Mouse (Mus musculus): ENCODE data around the gene Cfap70.

The Cfap70 gene

DNA sequence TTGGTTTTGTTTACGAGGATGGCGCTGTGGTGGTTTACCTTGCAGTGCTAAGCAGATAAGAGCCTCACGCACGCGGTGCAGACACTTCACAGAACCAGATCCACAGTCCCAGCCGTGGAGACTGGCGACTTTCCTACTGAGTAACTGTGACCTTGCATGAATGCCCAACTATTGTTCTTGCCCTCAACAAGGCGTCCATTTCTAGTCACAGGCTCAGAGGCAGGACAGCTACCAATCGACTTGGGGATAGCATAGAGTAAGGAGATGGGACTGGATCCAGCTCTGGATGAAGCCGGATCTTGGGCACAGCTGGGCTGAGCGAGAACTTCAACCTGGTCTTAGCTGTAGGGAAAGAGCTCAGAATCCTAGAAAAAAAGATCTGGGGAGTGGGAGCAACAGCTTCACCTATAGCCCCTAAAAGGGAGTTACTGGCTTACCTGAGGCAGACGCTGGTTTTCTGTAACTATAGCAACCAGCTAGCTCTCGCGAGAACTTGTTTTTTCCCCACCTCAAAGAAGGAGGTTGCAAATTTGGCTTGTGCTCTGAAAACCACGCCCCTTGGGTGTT is at the start of gene Cfap70:
Cfap70 (minus strand) TSS at position 462 of the 567 bp plus-strand sequence.
- no peak for DNase-seq (ENCODE audit: low spot score)

DNA sequence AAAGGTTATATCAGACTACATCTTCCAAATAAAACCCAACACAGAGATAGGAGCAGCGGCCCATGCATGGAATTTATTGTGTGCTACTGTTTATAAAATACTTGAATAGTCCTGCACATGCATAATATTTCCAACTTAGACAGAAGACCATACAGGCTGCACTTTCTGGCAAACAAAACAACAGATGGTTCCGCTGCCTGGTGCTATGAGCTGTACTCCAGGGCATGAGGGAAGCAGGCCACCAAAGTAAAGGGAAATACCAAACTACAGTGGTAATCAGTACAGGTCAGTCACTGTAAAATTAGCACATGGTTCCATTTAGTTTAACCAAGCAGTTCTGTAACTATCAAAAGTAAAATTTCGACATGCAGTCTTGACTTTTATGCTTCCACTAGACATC is 48.0 kb upstream of the Cfap70 start:
- no peak for DNase-seq (ENCODE audit: low spot score)

DNA sequence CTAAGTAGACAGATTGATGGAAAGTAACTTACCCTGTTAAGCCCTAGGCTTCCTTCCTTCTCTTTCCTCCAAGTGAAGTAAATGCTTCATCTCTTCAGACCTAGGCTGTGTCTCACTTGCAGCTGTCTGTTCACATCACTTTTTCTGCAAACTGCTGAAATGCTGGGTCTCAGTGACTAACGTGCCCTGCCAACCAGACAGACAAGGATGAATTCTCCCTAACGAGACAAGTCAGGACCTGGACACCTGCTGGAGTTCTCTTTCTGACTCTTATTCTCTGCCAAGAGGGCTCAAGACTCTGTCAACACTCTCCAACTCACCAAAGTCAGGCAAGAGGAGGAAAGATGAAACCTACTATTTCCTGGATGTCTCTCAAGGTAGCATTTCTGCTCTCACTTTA is 44.6 kb upstream of the Cfap70 start, which contains the start of gene Mss51:
Mss51 (minus strand) TSS at position 299 of the 400 bp plus-strand sequence.
- no peak for DNase-seq (ENCODE audit: low spot score)

DNA sequence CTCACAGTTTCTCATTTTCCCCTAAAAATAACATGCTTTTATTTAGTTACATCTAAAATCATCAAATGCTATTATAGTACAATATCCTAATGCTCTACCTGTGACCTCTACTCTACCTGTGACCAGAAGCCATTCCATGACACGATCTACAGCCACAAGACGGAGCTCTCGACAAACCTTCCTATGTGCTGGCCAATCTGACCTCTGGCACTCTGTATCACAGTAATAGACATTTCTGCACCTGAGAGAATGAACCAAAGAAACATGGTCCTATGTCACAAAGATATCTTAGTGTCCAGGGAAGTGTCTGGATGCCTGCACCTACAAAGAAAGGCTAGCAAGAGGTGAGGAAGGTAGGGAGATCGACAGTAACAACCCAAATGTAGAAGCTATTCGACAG is 34.0 kb upstream of the Cfap70 start:
- DNase-seq (ENCODE audit: low spot score), result no peak

DNA sequence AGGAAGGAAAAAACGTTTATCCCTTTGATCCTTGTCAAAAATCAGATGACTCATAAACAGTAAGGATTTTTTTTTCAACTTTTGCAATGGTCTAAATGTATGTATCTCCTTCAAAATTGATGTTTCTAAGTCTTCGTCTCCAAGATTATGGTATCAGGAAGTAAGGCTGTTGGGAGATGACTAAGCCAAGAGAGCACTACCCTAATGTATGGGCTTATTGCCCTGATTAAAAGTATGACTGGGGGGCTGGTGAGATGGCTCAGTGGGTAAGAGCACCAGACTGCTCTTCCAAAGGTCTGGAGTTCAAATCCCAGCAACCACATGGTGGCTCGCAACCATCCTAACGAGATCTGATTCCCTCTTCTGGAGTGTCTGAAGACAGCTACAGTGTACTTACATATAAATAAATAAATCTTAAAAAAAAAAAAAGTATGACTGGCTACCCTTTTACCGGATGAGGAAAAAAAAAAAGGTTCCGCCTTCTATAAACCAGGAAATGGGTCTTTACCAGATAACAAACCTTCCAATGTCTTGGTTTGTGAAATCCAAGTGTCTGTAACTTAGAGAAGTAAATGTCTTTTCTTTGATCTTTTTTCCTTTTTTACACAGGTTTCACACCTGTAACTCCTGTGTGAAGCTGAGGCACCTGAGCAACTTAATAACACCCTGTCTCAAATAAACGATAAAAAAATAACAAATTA is 30.2 kb upstream of the Cfap70 start:
- DNase-seq (ENCODE audit: low spot score), result no peak

DNA sequence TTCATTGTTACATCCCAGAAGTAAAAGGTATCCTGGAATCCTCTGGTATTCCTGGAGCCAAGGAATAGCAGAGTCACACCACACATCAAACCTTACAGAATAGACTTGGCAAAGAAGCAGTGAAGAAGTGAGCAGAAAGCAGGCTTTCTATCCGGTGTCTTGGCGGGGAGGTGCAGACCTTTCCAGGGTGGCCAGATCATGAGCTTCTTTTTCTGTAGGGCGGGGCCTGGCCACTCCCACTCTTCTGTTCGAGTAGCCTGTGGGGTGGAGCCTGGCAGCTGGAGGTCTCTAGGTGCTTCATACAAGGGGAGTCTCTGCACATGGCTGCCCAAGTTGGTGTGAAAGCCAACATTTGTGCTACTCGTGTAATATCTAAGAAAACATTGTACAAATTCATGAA is 29.2 kb upstream of the Cfap70 start:
- no peak for DNase-seq (ENCODE audit: low spot score)

DNA sequence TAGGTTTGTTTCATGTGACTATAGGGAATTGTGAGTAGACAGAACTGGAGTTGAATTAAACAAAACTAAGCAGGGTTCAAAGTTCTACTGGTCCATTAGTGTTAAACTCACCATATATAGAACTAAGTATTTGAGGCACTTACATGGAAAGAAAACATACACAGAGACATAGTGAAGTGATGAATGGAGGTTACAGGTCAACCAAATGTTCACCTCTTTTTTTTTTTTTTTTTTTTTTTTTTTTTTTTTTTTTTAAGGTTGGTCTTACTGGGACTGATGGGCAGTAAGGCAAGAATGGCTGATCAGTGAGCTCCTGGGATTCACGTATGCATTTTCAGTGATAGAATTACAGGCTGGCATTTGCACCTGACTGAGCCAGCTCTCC is 28.2 kb upstream of the Cfap70 start:
- DNase-seq (ENCODE audit: low spot score), result no peak

DNA sequence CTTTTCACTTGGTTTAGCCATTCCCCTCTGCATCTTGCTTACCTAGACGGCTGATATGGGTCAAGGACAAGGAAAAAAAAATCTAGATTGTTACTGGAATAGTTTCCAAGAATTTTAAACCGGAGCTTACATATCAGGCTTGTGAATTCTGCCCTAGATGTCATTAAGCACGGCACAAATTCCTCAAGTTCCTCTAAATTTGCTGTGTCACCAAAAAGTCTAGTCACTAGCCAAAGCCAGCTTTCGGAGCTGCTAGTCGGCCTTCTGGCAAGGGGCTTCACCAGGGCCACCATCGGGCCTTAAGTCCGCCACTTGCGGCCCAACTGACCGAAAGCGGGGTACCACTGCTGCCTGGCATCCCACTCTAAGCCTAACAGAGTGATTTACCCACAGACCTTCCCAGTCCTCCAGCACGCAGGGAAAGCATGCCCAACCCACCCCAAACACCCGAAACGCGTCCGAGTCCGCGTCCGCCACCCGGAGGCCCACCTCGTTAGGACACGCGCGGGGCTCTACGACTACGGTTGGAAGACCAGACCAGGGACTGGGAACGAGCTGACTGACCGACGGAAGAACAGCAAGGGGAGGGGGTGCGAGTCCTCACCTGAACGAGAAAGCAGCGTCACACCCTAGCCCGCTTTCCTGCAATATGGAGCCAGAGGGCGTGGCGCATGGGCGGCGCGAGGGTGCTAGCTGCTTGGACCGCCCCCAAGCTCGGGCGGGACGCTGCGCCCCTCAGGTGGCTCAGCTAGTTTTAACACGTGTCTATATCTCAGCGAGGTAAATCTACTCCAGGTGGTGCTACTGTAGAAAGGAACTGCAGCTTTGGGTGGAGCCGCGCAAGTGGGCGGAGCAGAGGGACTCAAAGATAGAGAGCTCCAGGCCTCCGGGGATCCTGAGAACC is 27.5 kb upstream of the Cfap70 start, which contains the start of gene Anxa7:
Anxa7 (minus strand) TSS at position 843 of the 904 bp plus-strand sequence.
- peak; percentile 64 for DNase-seq (ENCODE audit: low spot score)

DNA sequence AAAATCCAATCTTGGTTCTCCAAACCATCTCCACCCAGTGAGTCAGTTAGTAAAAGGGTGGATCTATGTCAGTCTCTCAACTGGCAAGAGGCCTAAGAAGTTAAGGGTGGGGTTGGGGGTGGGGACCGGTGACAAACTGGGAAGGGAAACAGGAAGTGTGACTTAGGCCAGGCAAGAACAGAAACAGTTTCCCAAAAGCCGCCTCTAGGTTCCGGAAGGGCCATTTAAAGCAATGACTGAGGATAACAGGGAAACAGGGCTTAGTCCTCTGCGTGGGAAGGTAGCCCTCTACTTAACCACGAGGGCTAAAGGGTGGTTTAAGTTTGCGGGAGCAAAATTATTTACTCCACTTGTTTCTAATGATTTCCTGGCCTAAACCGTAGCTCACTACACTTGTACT is 26.8 kb upstream of the Cfap70 start:
- DNase-seq (ENCODE audit: low spot score), result peak; percentile 19

DNA sequence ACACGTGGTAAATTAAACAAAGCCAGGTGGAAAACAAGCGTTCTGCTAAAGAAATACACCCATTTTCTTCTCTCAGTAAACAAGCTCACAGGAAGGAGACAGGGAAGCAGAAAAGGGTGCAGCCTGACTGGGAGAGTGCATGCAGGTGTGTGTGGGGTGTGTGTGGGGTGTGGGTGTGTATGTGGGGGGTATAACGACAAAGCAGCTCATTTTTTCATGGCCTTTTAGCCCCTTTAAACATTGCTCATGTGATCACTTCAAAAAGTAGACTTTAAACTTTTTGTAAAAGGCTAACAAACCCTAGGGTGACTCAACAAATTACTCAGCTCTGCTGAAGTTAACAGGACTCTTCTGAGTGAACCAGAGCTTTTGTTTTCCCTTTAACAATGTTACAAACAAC is 26.4 kb upstream of the Cfap70 start:
- no peak for DNase-seq (ENCODE audit: low spot score)

DNA sequence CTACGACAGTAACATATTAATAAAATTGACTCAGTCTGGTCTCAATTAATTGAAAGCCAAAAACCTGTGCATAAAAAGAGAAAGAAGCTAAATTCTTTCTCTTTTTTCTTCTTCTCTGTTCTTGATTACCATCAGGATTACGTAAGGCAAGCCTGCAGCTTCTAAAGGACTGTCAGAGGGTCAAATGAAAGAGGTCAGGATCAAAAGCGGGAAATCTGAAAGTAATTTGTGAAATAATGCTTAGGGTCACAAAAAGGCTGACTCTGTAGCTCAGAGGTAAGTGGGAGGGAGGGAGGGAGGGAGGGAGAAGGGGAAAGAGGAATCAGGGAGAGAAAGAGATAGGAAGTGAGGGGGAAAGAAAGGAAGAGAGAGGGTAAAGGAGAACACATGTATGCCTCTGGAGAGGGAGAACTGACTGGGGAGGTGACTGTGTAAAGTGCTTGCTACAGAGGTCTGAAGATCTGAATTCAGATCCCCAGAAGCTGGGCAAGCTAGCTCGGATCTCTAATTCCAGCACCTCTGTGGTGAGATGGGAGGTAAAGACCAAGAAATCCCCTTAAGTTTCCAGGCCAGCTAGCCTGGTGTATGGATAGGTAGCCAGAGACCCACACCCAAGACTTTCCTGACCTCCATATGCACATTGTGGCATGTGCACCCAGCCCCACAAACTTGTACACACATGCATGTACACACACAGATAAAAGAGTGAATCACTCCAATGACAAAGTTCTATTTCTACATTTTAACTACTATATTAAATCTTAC is 25.4 kb upstream of the Cfap70 start:
- DNase-seq (ENCODE audit: low spot score), result no peak

DNA sequence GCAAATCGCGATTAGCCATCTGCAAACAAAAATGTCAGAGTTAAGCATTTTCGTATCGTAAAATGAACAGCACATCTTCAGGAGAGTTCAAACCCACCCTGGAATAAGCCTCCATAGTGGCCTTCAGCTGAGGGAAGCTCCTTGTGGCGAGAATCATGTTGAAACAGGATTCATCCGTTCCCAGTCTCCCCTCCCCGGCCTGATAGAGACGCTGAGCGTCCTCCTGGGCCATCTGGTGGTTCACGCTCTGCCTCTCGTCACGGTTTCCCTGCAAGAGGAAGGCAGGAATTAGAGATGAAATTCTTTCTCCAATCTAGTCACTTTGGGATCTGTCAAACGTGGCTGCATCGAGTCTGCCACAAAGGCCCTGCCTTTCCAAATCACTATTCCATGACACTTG is 8.2 kb upstream of the Cfap70 start:
- DNase-seq (ENCODE audit: low spot score), result no peak

DNA sequence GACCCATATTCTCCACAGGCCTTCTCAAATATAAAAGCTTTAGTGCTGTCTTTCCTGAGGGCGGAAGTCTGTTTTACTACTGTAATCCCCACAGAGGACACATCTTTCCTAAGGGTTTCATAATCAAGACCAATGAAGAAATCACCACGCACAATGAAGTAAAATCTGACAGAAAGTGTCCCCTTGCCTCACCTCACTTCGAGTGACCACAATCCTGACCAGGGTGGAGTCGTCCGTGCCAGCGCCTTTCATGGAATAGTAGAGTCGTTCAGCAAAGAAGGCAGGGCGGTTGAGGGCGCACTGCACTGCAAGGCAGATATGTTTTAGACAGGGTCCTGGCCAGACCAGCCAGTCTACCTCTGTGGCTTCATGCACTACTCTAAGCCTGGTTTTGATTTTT is 6.4 kb upstream of the Cfap70 start:
- DNase-seq (ENCODE audit: low spot score), result no peak

DNA sequence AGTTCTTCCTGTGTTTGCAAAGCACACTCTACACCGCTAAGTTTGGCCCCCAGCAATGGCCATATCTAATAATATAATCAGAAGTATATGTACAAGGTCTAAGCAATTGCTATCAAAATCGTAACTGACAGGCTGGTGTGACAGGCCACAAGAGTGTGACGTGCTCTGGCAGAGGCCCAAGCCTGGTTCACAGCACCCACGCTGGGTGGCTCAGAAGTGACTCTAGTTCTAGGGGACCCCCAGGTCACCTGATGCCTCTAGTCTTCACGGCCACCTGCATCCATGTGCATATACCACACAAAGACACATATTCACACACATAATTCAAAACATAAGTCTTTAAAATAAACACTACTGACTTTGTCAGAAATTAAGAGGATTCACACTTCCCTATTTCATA is 903 bp upstream of the Cfap70 start:
- no peak for DNase-seq (ENCODE audit: low spot score)

DNA sequence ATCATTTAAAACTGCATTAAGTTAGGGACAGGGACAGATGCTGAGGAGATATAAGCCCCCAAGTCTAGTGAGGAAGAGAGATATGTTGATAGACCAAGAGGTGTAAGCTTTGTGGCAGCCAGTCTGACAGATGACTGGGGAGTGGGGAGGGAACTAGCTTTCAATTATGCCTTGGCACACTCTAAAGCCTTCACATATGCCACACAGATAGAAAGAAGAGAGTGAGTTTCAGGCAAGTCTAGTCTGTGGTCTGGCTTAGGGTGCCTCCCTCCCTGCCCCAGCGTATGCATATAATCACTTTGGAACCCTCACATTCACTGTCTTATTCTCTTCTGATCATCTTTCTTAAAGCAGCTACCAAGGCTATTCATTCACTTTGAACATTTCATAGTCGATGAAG is 724 bp downstream of the Cfap70 start:
- no peak for DNase-seq (ENCODE audit: low spot score)

DNA sequence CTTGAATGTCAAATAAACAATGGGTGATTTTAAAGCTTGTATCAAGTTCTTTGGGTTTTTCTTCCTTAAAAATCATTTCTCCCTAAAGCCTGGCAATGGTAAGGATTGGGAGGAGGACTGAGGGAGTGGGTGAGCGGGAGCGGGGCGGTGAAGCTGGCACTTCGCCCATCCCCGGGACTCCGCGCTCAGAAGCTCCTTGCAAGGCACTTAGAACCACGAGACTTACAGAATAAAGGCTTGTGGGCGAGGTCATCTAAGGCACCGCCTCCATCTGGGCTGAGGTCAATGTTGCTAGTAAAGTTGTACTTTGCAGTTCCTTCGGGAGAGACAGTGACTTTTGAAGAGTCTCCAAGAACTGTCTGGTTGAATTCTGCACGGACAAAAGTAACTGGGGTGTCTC is 4.8 kb downstream of the Cfap70 start:
- no peak for DNase-seq (ENCODE audit: low spot score)

DNA sequence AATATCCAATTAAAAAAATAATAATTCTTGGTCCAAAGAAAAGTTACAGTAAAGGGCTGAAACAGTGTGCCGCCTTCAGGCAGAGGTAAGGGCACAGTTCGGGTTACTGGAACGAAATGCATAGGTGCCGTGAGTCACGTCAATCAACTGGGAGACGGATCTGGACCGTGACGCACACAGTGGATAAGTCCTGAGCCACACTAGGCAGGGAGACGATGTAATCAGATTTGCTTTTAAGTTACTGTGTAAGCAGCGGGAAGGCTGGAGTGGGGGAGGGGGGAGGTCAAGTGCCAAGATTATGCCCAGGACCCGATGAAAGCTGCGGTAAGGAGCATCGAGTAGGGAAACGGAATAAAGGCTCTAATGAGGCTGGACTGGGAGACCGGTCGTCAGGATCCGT is 9.8 kb downstream of the Cfap70 start:
- peak; percentile 48 for DNase-seq (ENCODE audit: low spot score)

DNA sequence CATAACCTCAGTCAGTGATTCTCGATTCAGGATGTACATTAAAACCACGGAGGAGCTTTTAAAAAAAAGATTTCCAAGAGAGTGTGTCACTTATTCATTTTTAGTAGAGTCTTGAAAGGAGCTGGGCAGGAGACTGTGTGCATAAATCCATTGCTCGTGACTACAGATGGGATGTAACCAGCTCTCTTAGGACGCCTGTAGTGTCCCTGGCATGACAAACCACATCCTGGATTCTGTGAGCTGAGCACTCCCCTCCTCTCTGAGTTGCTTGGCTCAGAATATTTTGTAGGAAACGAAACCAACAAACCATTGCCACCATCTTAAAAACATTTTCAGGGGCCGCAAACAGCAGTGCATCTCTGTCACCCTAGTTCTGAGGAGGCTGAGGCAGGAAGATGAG is 15.1 kb downstream of the Cfap70 start:
- no peak for DNase-seq (ENCODE audit: low spot score)

DNA sequence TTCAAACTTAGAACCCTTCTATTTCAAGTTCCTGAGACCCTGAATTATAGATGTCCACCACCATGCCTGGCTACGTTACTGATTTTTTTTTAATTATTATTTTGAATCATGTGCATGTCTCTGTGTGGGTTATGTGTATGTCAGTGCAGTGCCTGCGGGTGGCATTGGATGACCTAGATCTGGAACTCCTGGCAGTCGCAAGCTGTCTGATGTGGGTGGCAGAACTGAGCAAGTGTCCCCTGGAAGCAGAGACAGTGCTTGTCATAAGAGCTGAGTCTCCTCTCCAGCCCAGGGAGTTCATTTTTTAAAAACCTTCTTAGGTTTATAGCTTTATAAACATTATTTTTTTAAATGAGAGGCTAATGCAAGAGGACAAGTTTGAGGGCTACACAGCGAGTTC is 19.6 kb downstream of the Cfap70 start:
- DNase-seq (ENCODE audit: low spot score), result no peak

DNA sequence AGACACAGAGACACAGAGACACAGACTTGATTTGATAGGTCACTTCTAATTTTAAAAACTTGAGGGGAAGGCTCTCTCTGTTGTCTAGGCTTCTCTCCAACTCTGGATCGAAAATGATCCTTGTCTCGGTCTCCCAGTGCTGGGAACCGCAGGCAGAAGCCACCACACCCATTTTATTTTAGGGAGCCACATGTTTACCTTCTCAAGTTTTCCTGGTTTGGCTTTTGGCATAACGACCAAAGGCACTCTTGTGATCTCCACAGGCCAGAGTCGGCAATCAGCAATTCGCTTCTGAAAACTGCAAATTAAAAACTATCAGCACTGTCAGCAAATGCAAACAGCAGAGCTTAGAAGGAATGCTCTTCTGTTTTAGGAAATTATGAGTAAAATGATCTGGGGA is 20.3 kb downstream of the Cfap70 start:
- no peak for DNase-seq (ENCODE audit: low spot score)

DNA sequence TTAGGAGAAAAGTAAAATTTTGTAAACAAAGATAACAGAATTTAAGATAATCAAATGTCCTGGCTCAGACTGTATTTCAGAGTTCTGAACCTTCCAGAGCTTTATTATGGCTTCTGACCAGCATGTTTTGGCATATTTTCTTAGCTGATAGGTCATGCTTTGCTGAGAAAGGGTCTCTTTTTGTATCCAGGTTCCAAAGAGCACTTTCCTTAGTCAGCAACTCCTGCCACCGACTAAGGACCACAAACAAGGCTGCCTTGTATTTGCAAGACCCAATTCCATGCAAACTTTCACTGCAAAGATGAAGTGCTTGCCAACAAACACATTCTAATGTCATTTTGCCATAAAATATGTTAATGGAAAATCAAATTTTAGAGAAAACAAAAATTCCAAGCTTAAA is 22.2 kb downstream of the Cfap70 start:
- DNase-seq (ENCODE audit: low spot score), result no peak

DNA sequence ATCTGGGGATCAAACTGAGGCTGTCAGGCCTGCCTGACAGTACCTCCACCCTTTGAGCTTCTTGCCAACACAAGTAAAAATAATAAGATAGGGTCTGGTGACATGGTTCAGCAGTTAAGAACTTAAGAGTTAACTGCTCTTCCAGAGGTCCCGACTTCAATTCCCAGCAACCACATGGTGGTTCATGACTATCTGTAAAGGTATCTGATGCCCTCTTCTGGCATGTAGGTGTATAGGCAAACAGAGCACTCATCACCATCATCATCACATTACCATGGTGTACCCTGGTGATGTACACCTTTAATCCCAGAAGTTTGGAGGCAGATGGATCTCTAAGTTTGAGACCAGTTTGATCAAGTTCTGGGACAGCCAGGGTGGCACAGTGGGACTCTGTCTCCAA is 23.4 kb downstream of the Cfap70 start:
- no peak for DNase-seq (ENCODE audit: low spot score)

Data from MN1 (cell line).